Mouse (Mus musculus) kidney, embryonic 16.5 days (tissue): ENCODE results near the gene Cdkal1. TPM values are rescaled to one million over a fixed set of nuclear protein-coding genes. Genes with fewer than 3 reads are reported as not detected.
A peak's percentile ranks its signal among the peaks of the same experiment; 100 is the strongest.

Source experiments
- ATAC-seq: fragments of 200-750 bp; cut with Nextera tagmentation; 2 replicates; pipeline ENCODE4 v1.8.0; 2017; ENCODE audit warnings: moderate TSS enrichment; ENCODE audit not compliant: low FRiP score, low TSS enrichment
- H3K27ac ChIP-seq: fragments of 300-500 bp; sonication (generic); 2 replicates; pipeline ENCODE4 v1.5.1; 2014; ENCODE audit warnings: low read length
- H3K27me3 ChIP-seq: fragments of 300-500 bp; sonication (generic); 2 replicates; pipeline ENCODE4 v1.6.1; 2014; ENCODE audit warnings: low read length, control low read depth, mixed read lengths; ENCODE audit not compliant: insufficient read depth
- H3K36me3 ChIP-seq: fragments of 300-500 bp; sonication (generic); 2 replicates; pipeline ENCODE4 v1.6.1; 2014; ENCODE audit warnings: low read length, control low read depth, mixed read lengths; ENCODE audit not compliant: insufficient read depth
- H3K4me1 ChIP-seq: fragments of 300-500 bp; sonication (generic); 2 replicates; pipeline ENCODE4 v1.6.1; 2014; ENCODE audit warnings: low read length, control low read depth, mixed read lengths; ENCODE audit not compliant: insufficient read depth
- H3K4me2 ChIP-seq: fragments of 300-500 bp; sonication (generic); replicated peaks from 2 replicates; pipeline ENCODE4 v1.6.1; 2014; ENCODE audit warnings: low read depth, low read length
- H3K4me3 ChIP-seq: fragments of 300-500 bp; sonication (generic); 2 replicates; pipeline ENCODE4 v1.5.1; 2014; ENCODE audit warnings: mild to moderate bottlenecking, low read length
- H3K9ac ChIP-seq: fragments of 300-500 bp; sonication (generic); replicated peaks from 2 replicates; pipeline ENCODE4 v1.6.1; 2014; ENCODE audit warnings: low read length
- H3K9me3 ChIP-seq: fragments of 300-500 bp; sonication (generic); 2 replicates; pipeline ENCODE4 v1.6.1; 2016; ENCODE audit warnings: low read length, control low read depth
- WGBS: fragments of 180-500 bp; shearing (Covaris S2); extraction: QIAGEN DNeasy Blood & Tissue Kit; methylation state at CpG from one replicate; pipeline ENCODE4 v1.1.7; 2014; 5-methylcytosine and 5-hydroxymethylcytosine counted together
- polyA plus RNA-seq: library from polyadenylated mRNA; unstranded; fragments of >200 nt; fragmentation: Nextera tagmentation; extraction: Ambion mirVana; gene quantifications from 2 replicates; pipeline ENCODE4 v1.2.1, GENCODE M21; 2015

The Cdkal1 gene
- polyA plus RNA-seq, 1 experiment from 2014 or later, result 31.3 TPM

- H3K27me3 ChIP-seq, result no peaks in the 10 kb centered on the region
- no peak overlapping the region for H3K27ac ChIP-seq
- H3K36me3 ChIP-seq, result no peaks in the 10 kb centered on the region
- no peak overlapping the region for H3K9ac ChIP-seq
- H3K4me2 ChIP-seq, result no peak overlapping the region
- no peak; the same call in 1 of the 2 replicates for ATAC-seq
- 43% methylated on average over 3 of the region's 3 CpGs for WGBS
- H3K4me3 ChIP-seq, result no peak overlapping the region
- H3K4me1 ChIP-seq, result peaks cover 3% of the 10 kb centered on the region; the same call in 1 of the 2 replicates
- no peaks in the 10 kb centered on the region for H3K9me3 ChIP-seq
Observed at GRCm38 (mm10) chr13:29371916-29372315, 483.6 kb downstream of the Cdkal1 start.

- WGBS, result 59% methylated on average over 4 of the region's 4 CpGs
- no peak for ATAC-seq
- H3K4me3 ChIP-seq, result no peak overlapping the region
Observed at GRCm38 (mm10) chr13:29371466-29371771, 484.1 kb downstream of the Cdkal1 start.

GRCm38 (mm10) chr13:29370731-29371465 is 484.6 kb downstream of the Cdkal1 start:
- Histone ChIP-seq H3K9ac (no peak overlapping the region), H3K36me3 (no peaks in the 10 kb centered on the region), H3K4me1 (peaks cover 3% of the 10 kb centered on the region; the same call in 1 of the 2 replicates), H3K4me3 (no peak overlapping the region), H3K27me3 (no peaks in the 10 kb centered on the region), H3K9me3 (no peaks in the 10 kb centered on the region), H3K27ac (no peak overlapping the region), H3K4me2 (no peak overlapping the region)
- 27% methylated on average over 5 of the region's 5 CpGs for WGBS
- no peak for ATAC-seq

More at GRCm38 (mm10) chr13:29371466-29371771, 484.1 kb downstream of the Cdkal1 start:
- H3K9ac ChIP-seq, result no peak overlapping the region
- no peaks in the 10 kb centered on the region for H3K9me3 ChIP-seq
- no peak overlapping the region for H3K27ac ChIP-seq
- H3K4me2 ChIP-seq, result no peak overlapping the region
- peaks cover 3% of the 10 kb centered on the region; the same call in 1 of the 2 replicates for H3K4me1 ChIP-seq
- H3K27me3 ChIP-seq, result no peaks in the 10 kb centered on the region
- no peaks in the 10 kb centered on the region for H3K36me3 ChIP-seq

- H3K4me2 ChIP-seq, result no peak overlapping the region
- H3K27me3 ChIP-seq, result no peaks in the 10 kb centered on the region
- H3K9ac ChIP-seq, result no peak overlapping the region
- H3K27ac ChIP-seq, result no peak overlapping the region
- no peaks in the 10 kb centered on the region for H3K36me3 ChIP-seq
- no peaks in the 10 kb centered on the region for H3K9me3 ChIP-seq
- ATAC-seq, result no peak
- peaks cover 3% of the 10 kb centered on the region; the same call in 1 of the 2 replicates for H3K4me1 ChIP-seq
- 35% methylated on average over 6 of the region's 6 CpGs for WGBS
- H3K4me3 ChIP-seq, result no peak overlapping the region
Observed at GRCm38 (mm10) chr13:29368806-29369205, 486.7 kb downstream of the Cdkal1 start.

- Histone ChIP-seq H3K27ac (no peak overlapping the region), H3K4me1 (no peaks in the 10 kb centered on the region; the same call in 1 of the 2 replicates), H3K9ac (no peak overlapping the region), H3K4me2 (no peak overlapping the region), H3K9me3 (no peaks in the 10 kb centered on the region), H3K36me3 (no peaks in the 10 kb centered on the region), H3K4me3 (no peak overlapping the region), H3K27me3 (no peaks in the 10 kb centered on the region)
- no peak for ATAC-seq
- WGBS, result 71% methylated on average over 13 of the region's 13 CpGs
Observed at GRCm38 (mm10) chr13:29364901-29365625, 490.4 kb downstream of the Cdkal1 start.

GRCm38 (mm10) chr13:29364009-29364408 is 491.5 kb downstream of the Cdkal1 start:
- WGBS, result 50% methylated on average over 6 of the region's 6 CpGs
- H3K27me3 ChIP-seq, result no peaks in the 10 kb centered on the region
- H3K36me3 ChIP-seq, result no peaks in the 10 kb centered on the region

GRCm38 (mm10) chr13:29361842-29362241 is 493.6 kb downstream of the Cdkal1 start:
- WGBS, result 68% methylated on average over 4 of the region's 4 CpGs
- Histone ChIP-seq H3K4me1 (0 out of 2 replicates have a peak, but pooled peaks cover under 1% of the 10 kb centered on the region), H3K27me3 (no peaks in the 10 kb centered on the region), H3K27ac (no peak overlapping the region), H3K9me3 (peaks cover 3% of the 10 kb centered on the region; the same call in 1 of the 2 replicates), H3K4me2 (no peak overlapping the region), H3K9ac (no peak overlapping the region), H3K4me3 (no peak overlapping the region), H3K36me3 (no peaks in the 10 kb centered on the region)
- ATAC-seq, result no peak

More at GRCm38 (mm10) chr13:29364009-29364408, 491.5 kb downstream of the Cdkal1 start:
- H3K27ac ChIP-seq, result no peak overlapping the region
- H3K4me3 ChIP-seq, result no peak overlapping the region
- no peak for ATAC-seq
- H3K4me2 ChIP-seq, result no peak overlapping the region
- peaks cover 3% of the 10 kb centered on the region; the same call in 1 of the 2 replicates for H3K9me3 ChIP-seq
- no peaks in the 10 kb centered on the region; the same call in 1 of the 2 replicates for H3K4me1 ChIP-seq
- H3K9ac ChIP-seq, result no peak overlapping the region

- H3K4me2 ChIP-seq, result no peak overlapping the region
- WGBS, result 70% methylated on average over 10 of the region's 10 CpGs
- H3K4me3 ChIP-seq, result no peak overlapping the region
- no peak for ATAC-seq
- no peaks in the 10 kb centered on the region for H3K27me3 ChIP-seq
- H3K9me3 ChIP-seq, result peaks cover 3% of the 10 kb centered on the region; the same call in 1 of the 2 replicates
- no peak overlapping the region for H3K27ac ChIP-seq
- H3K4me1 ChIP-seq, result peaks cover 10% of the 10 kb centered on the region
- no peak overlapping the region for H3K9ac ChIP-seq
- no peaks in the 10 kb centered on the region for H3K36me3 ChIP-seq
Observed at GRCm38 (mm10) chr13:29360899-29361298, 494.6 kb downstream of the Cdkal1 start.

GRCm38 (mm10) chr13:29359341-29359740 is 496.1 kb downstream of the Cdkal1 start:
- peaks cover 3% of the 10 kb centered on the region; the same call in 1 of the 2 replicates for H3K9me3 ChIP-seq
- H3K4me3 ChIP-seq, result no peak overlapping the region
- 84% methylated on average over 1 of the region's 1 CpGs for WGBS
- no peak overlapping the region for H3K27ac ChIP-seq
- H3K27me3 ChIP-seq, result no peaks in the 10 kb centered on the region
- peak; percentile 64 for ATAC-seq
- peaks cover 24% of the 10 kb centered on the region for H3K4me1 ChIP-seq
- no peak overlapping the region for H3K4me2 ChIP-seq
- H3K36me3 ChIP-seq, result no peaks in the 10 kb centered on the region
- H3K9ac ChIP-seq, result no peak overlapping the region

- no peak overlapping the region for H3K9ac ChIP-seq
- peaks cover 3% of the 10 kb centered on the region; the same call in 1 of the 2 replicates for H3K9me3 ChIP-seq
- H3K27me3 ChIP-seq, result no peaks in the 10 kb centered on the region
- no peaks in the 10 kb centered on the region for H3K36me3 ChIP-seq
- no peak overlapping the region for H3K27ac ChIP-seq
- H3K4me3 ChIP-seq, result no peak overlapping the region
- no peak for ATAC-seq
- peaks cover 29% of the 10 kb centered on the region for H3K4me1 ChIP-seq
- 86% methylated on average over 5 of the region's 5 CpGs for WGBS
- H3K4me2 ChIP-seq, result no peak overlapping the region
Observed at GRCm38 (mm10) chr13:29357483-29357882, 498.0 kb downstream of the Cdkal1 start.
